Mouse (Mus musculus) CH12.LX (cell line): ENCODE data around the gene Opa1.

Experiments
- CTCF ChIP-seq, 2 experiments: IDR thresholded peaks in 1 of 2; conservative IDR thresholded peaks in 1 of 2; 2 replicates each; pipeline ENCODE4 v1.5.1; 2011 to 2012; ENCODE audit warnings: low read depth in 2 of 2, low read length in 2 of 2, improper control_type of control experiment in 1 of 2, inconsistent platforms in 1 of 2, mild to moderate bottlenecking in 1 of 2, moderate library complexity in 1 of 2
- ZKSCAN1 ChIP-seq: IDR thresholded peaks from 2 replicates; pipeline ENCODE4 v1.6.1; 2012; ENCODE audit warnings: low read depth, inconsistent platforms, low read length, improper control_type of control experiment, borderline replicate concordance
- ZMIZ1 ChIP-seq: IDR thresholded peaks from 2 replicates; pipeline ENCODE4 v1.6.1; 2012; ENCODE audit warnings: low read depth, mild to moderate bottlenecking, inconsistent platforms, low read length, improper control_type of control experiment

GRCm38 (mm10) chr16:29539906-29540305, 39.2 kb upstream of the Opa1 start:
- TF ChIP-seq ZMIZ1 (no peak), CTCF (conservative IDR thresholded peaks at IDR 0.05 in 1 of 2, IDR thresholded peaks at IDR 0.05 in 1 of 2; ENCODE audit: low read depth in 2 of 2, low read length in 2 of 2) (no peak), ZKSCAN1 (no peak)
